Mouse (Mus musculus) olfactory bulb, adult 2 months (tissue): ENCODE measurements around the gene Clasrp.

Source experiments
- CTCF ChIP-seq: fragments of 200-500 bp; IDR thresholded peaks from 2 replicates; pipeline ENCODE4 v1.5.1; 2012; ENCODE audit warnings: low read depth, mild to moderate bottlenecking, low read length, moderate library complexity; ENCODE audit not compliant: insufficient read depth
- POLR2A ChIP-seq: fragments of 200-500 bp; IDR thresholded peaks from 2 replicates; pipeline ENCODE4 v1.6.1; 2012; ENCODE audit warnings: mild to moderate bottlenecking, low read depth, low read length, moderate library complexity; ENCODE audit not compliant: insufficient read depth

DNA sequence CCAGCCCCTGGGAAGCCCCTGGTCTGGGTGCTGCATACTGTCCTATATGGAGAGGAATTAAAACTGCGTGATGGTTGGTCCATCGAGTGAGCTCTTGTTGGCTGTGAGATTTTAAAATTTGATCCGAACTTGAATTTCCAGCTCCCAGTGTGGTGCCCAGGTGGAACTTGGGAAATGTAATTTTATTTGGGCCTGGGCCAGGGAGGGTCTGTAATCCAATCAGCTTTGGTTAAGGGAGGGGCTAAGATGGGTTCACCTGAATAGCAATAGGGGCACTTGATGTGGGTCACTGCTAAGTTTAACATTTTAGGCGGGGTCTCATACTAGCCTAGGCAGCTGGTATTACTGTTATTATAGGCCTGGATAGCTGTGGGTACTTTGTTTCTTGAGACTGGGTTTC, 25.9 kb downstream of the Clasrp start:
- TF ChIP-seq POLR2A = no peak
- no peak for TF ChIP-seq CTCF
